Mouse (Mus musculus) CH12.LX (cell line): ENCODE results near the gene Fgfr1op. TPM values are rescaled to one million over a fixed set of nuclear protein-coding genes. Genes with fewer than 3 reads are reported as not detected.

Experiments used
- DNase-seq: peaks from one replicate; pipeline ENCODE4 v3.0.0-alpha.2; 2013; ENCODE audit errors: extremely low read depth
- H3K27ac ChIP-seq: 2 replicates; pipeline ENCODE4 v1.5.1; 2012; ENCODE audit warnings: low read depth, mild to moderate bottlenecking, control low read depth, moderate library complexity; ENCODE audit not compliant: insufficient read depth
- H3K27me3 ChIP-seq: replicated peaks from 2 replicates; pipeline ENCODE3; 2012; ENCODE audit warnings: inconsistent platforms
- H3K36me3 ChIP-seq, 2 experiments: replicated peaks in 1 of 2; 2 replicates each; pipeline versions ENCODE3 to v1.6.1; 2012; ENCODE audit warnings: inconsistent platforms in 1 of 2, low read length in 1 of 2, mild to moderate bottlenecking in 1 of 2, mixed read lengths in 1 of 2, moderate library complexity in 1 of 2; ENCODE audit not compliant: control insufficient read depth in 1 of 2, insufficient read depth in 1 of 2
- H3K4me1 ChIP-seq, 2 experiments: 2 replicates each; pipeline ENCODE4 v1.6.1; 2012; ENCODE audit warnings: inconsistent platforms in 1 of 2, moderate library complexity in 1 of 2; ENCODE audit not compliant: insufficient read depth in 2 of 2, control insufficient read depth in 1 of 2
- H3K4me2 ChIP-seq: 2 replicates; pipeline ENCODE4 v1.6.1; 2012; ENCODE audit warnings: low read depth, mild to moderate bottlenecking, control low read depth; ENCODE audit not compliant: poor library complexity, insufficient read depth, severe bottlenecking
- H3K4me3 ChIP-seq, 3 experiments: fragments of 150-350 bp in 1 of 3; sonication (generic) in 1 of 3; replicated peaks in 1 of 3; 2 replicates each; pipeline versions ENCODE3 to v1.5.1; 2011 to 2012; ENCODE audit warnings: low read depth in 2 of 3, low read length in 2 of 3, mild to moderate bottlenecking in 2 of 3, moderate library complexity in 2 of 3, control low read depth in 1 of 3, improper control_type of control experiment in 1 of 3, inconsistent platforms in 1 of 3, mixed read lengths in 1 of 3; ENCODE audit not compliant: poor library complexity in 1 of 3
- H3K79me2 ChIP-seq: replicated peaks from 2 replicates; pipeline ENCODE4 v1.6.1; 2012; ENCODE audit warnings: mild to moderate bottlenecking, moderate library complexity; ENCODE audit not compliant: control insufficient read depth, poor library complexity, insufficient read depth, severe bottlenecking; ENCODE audit errors: extremely low read depth
- H3K9ac ChIP-seq: 2 replicates; pipeline ENCODE4 v1.6.1; 2012; ENCODE audit warnings: low read depth, mild to moderate bottlenecking, control low read depth, moderate library complexity; ENCODE audit not compliant: insufficient read depth
- H3K9me3 ChIP-seq: replicated peaks from 2 replicates; pipeline ENCODE3; 2012; ENCODE audit warnings: low read length, inconsistent platforms, mixed read lengths
- CHD2 ChIP-seq: IDR thresholded peaks from 2 replicates; pipeline ENCODE4 v1.6.1; 2011; ENCODE audit warnings: low read length, improper control_type of control experiment
- CTCF ChIP-seq, 2 experiments: IDR thresholded peaks in 1 of 2; conservative IDR thresholded peaks in 1 of 2; 2 replicates each; pipeline ENCODE4 v1.5.1; 2011 to 2012; ENCODE audit warnings: low read depth in 2 of 2, low read length in 2 of 2, improper control_type of control experiment in 1 of 2, inconsistent platforms in 1 of 2, mild to moderate bottlenecking in 1 of 2, moderate library complexity in 1 of 2
- MYC ChIP-seq: IDR thresholded peaks from 2 replicates; pipeline ENCODE4 v1.6.1; 2011; ENCODE audit warnings: low read depth, mild to moderate bottlenecking, improper control_type of control experiment, low read length
- NRF1 ChIP-seq: IDR thresholded peaks from 2 replicates; pipeline ENCODE4 v1.6.1; 2014; ENCODE audit warnings: low read depth, mild to moderate bottlenecking, inconsistent platforms, low read length, improper control_type of control experiment, moderate library complexity
- RCOR1 ChIP-seq: conservative IDR thresholded peaks from 2 replicates; pipeline ENCODE4 v1.6.1; 2012; ENCODE audit warnings: low read depth, mild to moderate bottlenecking, inconsistent platforms, low read length, improper control_type of control experiment
- SMC3 ChIP-seq: IDR thresholded peaks from 2 replicates; pipeline ENCODE4 v1.6.1; 2011; ENCODE audit warnings: low read depth, low read length, improper control_type of control experiment
- ZNF384 ChIP-seq: IDR thresholded peaks from 2 replicates; pipeline ENCODE4 v1.6.1; 2012; ENCODE audit warnings: low read depth, low read length, improper control_type of control experiment, inconsistent platforms
- dilution Hi-C: fragments of 300-500 bp; cut with MboI; formaldehyde crosslinking; loops from 2 replicates; pipeline ENCODE4 v1.14.3; 2020; ENCODE audit warnings: low sequenced_read_pairs; ENCODE audit not compliant: extremely low pct_unique_long_range_greater_than_20kb, extremely low pct_ligation_motif_present
- in situ Hi-C: fragments of 300-500 bp; cut with MboI; formaldehyde crosslinking; loops from 3 replicates; pipeline ENCODE4 v1.14.3; 2019; ENCODE audit warnings: low sequenced_read_pairs, low pct_ligation_motif_present, low pct_unique_long_range_greater_than_20kb, mixed read lengths
- polyA plus RNA-seq: library from polyadenylated mRNA; unstranded; fragments of >175 nt; gene quantifications from 2 replicates; pipeline ENCODE4 v1.2.1, GENCODE M21; 2012; ENCODE audit warnings: low read depth; ENCODE audit not compliant: insufficient read length
- total RNA-seq, 2 experiments: library from RNA; depleted of rRNA; stranded (reverse); fragments of 300-350 nt in 1 of 2; fragments of >200 nt in 1 of 2; gene quantifications; 2 replicates each; pipeline ENCODE4 v1.2.3; 2012 to 2014

Gene Fgfr1op
- total and polyA plus RNA-seq, 3 experiments = 29.8 to 56.3 (median 46.9) TPM

- in situ Hi-C loops = loop anchor here (5.0 kb wide), 1 partner anchor 34 kb away; no protein-coding TSS in a partner anchor
- Histone ChIP-seq H3K27me3 (no peaks in the 10 kb centered on the region), H3K4me3 (no peak overlapping the region), H3K9me3 (no peaks in the 10 kb centered on the region), H3K36me3 (peaks cover 0 to 5% of the 10 kb centered on the region in 2 experiments), H3K9ac (no peak overlapping the region), H3K79me2 (no peaks in the 10 kb centered on the region), H3K4me1 (peaks cover 26 to 66% of the 10 kb centered on the region in 2 experiments), H3K27ac (no peak overlapping the region), H3K4me2 (peak overlapping the region; percentile 39; the same call in 1 of the 2 replicates)
- DNase-seq = no peak
- TF ChIP-seq NRF1 (no peak), SMC3 (no peak), CHD2 (no peak), CTCF (conservative IDR thresholded peaks at IDR 0.05 in 1 of 2, IDR thresholded peaks at IDR 0.05 in 1 of 2; ENCODE audit: low read depth in 2 of 2, low read length in 2 of 2) (no peak), MYC (no peak), ZNF384 (no peak), RCOR1 (no peak)
- dilution Hi-C loops = no loop called here
Measured at GRCm38 (mm10) chr17:8246102-8246754, 80.9 kb downstream of the Fgfr1op start.

Other genes with a start within 250 kb of the Fgfr1op start
- 16.3 and 16.4 TPM in 2 replicates for gene Tagap, start 239.5 kb upstream of the Fgfr1op start, total RNA-seq (2012; rRNA removed)
- gene Tagap, start 239.5 kb upstream of the Fgfr1op start, total RNA-seq (2014; rRNA removed) = 18.5 and 20.9 TPM in 2 replicates
- 12.9 and 14.2 TPM in 2 replicates for gene Tagap, start 239.5 kb upstream of the Fgfr1op start, polyA plus RNA-seq
- gene Rsph3a, start 219.9 kb upstream of the Fgfr1op start, total RNA-seq (2012; rRNA removed) = 15.2 and 23.7 TPM in 2 replicates
- 8.2 and 9.9 TPM in 2 replicates for gene Rsph3a, start 219.9 kb upstream of the Fgfr1op start, total RNA-seq (2014; rRNA removed)
- 17.8 and 18.8 TPM in 2 replicates for gene Rsph3a, start 219.9 kb upstream of the Fgfr1op start, polyA plus RNA-seq
- 0.17 TPM in 1 of 2 replicates, not detected in the other for gene Gm49673, start 17.7 kb upstream of the Fgfr1op start, total RNA-seq (2012; rRNA removed)
- not detected in 2 replicates for gene Gm49673, start 17.7 kb upstream of the Fgfr1op start, total RNA-seq (2014; rRNA removed)
- 0.10 TPM in 1 of 2 replicates, not detected in the other for gene Gm49673, start 17.7 kb upstream of the Fgfr1op start, polyA plus RNA-seq
- 33.0 and 53.2 TPM in 2 replicates for gene Rnaset2a, start 17.4 kb upstream of the Fgfr1op start, total RNA-seq (2012; rRNA removed)
- gene Rnaset2a, start 17.4 kb upstream of the Fgfr1op start, total RNA-seq (2014; rRNA removed) = 22.1 and 23.5 TPM in 2 replicates
- gene Rnaset2a, start 17.4 kb upstream of the Fgfr1op start, polyA plus RNA-seq = 15.0 and 17.0 TPM in 2 replicates
- 1.5 and 1.8 TPM in 2 replicates for gene Ccr6, start 70.5 kb downstream of the Fgfr1op start, total RNA-seq (2012; rRNA removed)
- 4.1 and 5.2 TPM in 2 replicates for gene Ccr6, start 70.5 kb downstream of the Fgfr1op start, total RNA-seq (2014; rRNA removed)
- gene Ccr6, start 70.5 kb downstream of the Fgfr1op start, polyA plus RNA-seq = 8.0 TPM in 2 replicates
- 60.4 and 66.7 TPM in 2 replicates for gene Mpc1, start 117.4 kb downstream of the Fgfr1op start, total RNA-seq (2012; rRNA removed)
- gene Mpc1, start 117.4 kb downstream of the Fgfr1op start, total RNA-seq (2014; rRNA removed) = 232 and 250 TPM in 2 replicates
- gene Mpc1, start 117.4 kb downstream of the Fgfr1op start, polyA plus RNA-seq = 75.4 and 77.4 TPM in 2 replicates
- 63.4 and 71.7 TPM in 2 replicates for gene Sft2d1, start 145.6 kb downstream of the Fgfr1op start, total RNA-seq (2012; rRNA removed)
- 121 and 127 TPM in 2 replicates for gene Sft2d1, start 145.6 kb downstream of the Fgfr1op start, total RNA-seq (2014; rRNA removed)
- gene Sft2d1, start 145.6 kb downstream of the Fgfr1op start, polyA plus RNA-seq = 63.8 and 75.1 TPM in 2 replicates
- 0.08 TPM in 1 of 2 replicates, not detected in the other for gene Prr18, start 172.0 kb downstream of the Fgfr1op start, total RNA-seq (2012; rRNA removed)
- gene Prr18, start 172.0 kb downstream of the Fgfr1op start, total RNA-seq (2014; rRNA removed) = 0.07 and 0.12 TPM in 2 replicates
- gene Prr18, start 172.0 kb downstream of the Fgfr1op start, polyA plus RNA-seq = 0.07 TPM in 1 of 2 replicates, not detected in the other
- gene T2, start 190.5 kb downstream of the Fgfr1op start, total RNA-seq (2012; rRNA removed) = not detected in 2 replicates
- gene T2, start 190.5 kb downstream of the Fgfr1op start, total RNA-seq (2014; rRNA removed) = not detected in 2 replicates
- gene T2, start 190.5 kb downstream of the Fgfr1op start, polyA plus RNA-seq = not detected in 2 replicates